Mouse (Mus musculus) ES-Bruce4 (cell line): ENCODE measurements around the gene Pspn. TPM values are rescaled to one million over a fixed set of nuclear protein-coding genes. Genes with fewer than 3 reads are reported as not detected.

Experiments
- H3K27ac ChIP-seq: 2 replicates; pipeline ENCODE4 v1.5.1; 2012; ENCODE audit warnings: low read length, inconsistent platforms; ENCODE audit not compliant: insufficient read depth
- H3K27me3 ChIP-seq: 2 replicates; pipeline ENCODE4 v1.6.1; 2012; ENCODE audit warnings: mild to moderate bottlenecking, low read length, inconsistent platforms; ENCODE audit not compliant: control insufficient read depth, poor library complexity, insufficient read depth, severe bottlenecking
- H3K36me3 ChIP-seq: 2 replicates; pipeline ENCODE4 v1.6.1; 2012; ENCODE audit warnings: inconsistent platforms, mild to moderate bottlenecking, low read length, moderate library complexity; ENCODE audit not compliant: control insufficient read depth, poor library complexity, insufficient read depth, severe bottlenecking
- H3K4me1 ChIP-seq: one replicate; pipeline ENCODE4 v1.8.1; 2011; ENCODE audit warnings: low read length; ENCODE audit not compliant: control insufficient read depth, insufficient read depth
- H3K4me3 ChIP-seq: 2 replicates; pipeline ENCODE4 v1.5.1; 2011; ENCODE audit warnings: low read depth, mild to moderate bottlenecking, low read length
- H3K9ac ChIP-seq: 2 replicates; pipeline ENCODE4 v1.6.1; 2012; ENCODE audit warnings: low read depth, mild to moderate bottlenecking, inconsistent platforms; ENCODE audit not compliant: poor library complexity, severe bottlenecking
- H3K9me3 ChIP-seq: replicated peaks from 2 replicates; pipeline ENCODE4 v1.6.1; 2012; ENCODE audit warnings: mild to moderate bottlenecking, low read length, inconsistent platforms; ENCODE audit not compliant: control insufficient read depth, poor library complexity, insufficient read depth, severe bottlenecking
- CTCF ChIP-seq: IDR thresholded peaks from one replicate; pipeline ENCODE4 v1.8.1; 2011; ENCODE audit warnings: low read depth, low read length
- EP300 ChIP-seq: IDR thresholded peaks from 2 replicates; pipeline ENCODE4 v1.6.1; 2011; ENCODE audit warnings: low read depth, low read length; ENCODE audit not compliant: insufficient read depth
- POLR2A ChIP-seq: IDR thresholded peaks from one replicate; pipeline ENCODE4 v1.8.1; 2011; ENCODE audit warnings: low read length; ENCODE audit not compliant: insufficient read depth
- polyA plus RNA-seq: library from polyadenylated mRNA; stranded (reverse); fragments of >200 nt; gene quantifications from 2 replicates; pipeline ENCODE4 v1.2.4, GENCODE M21; 2011; ENCODE audit warnings: low read depth; ENCODE audit not compliant: missing spikeins, insufficient read depth, insufficient read length

Gene Pspn
- polyA plus RNA-seq, 1 experiment: not detected

- H3K9me3 ChIP-seq: no peaks in the 10 kb centered on the region
- H3K36me3 ChIP-seq: peaks cover 19% of the 10 kb centered on the region
- H3K27me3 ChIP-seq: no peaks in the 10 kb centered on the region
- TF ChIP-seq EP300 (no peak), POLR2A (peak; percentile 96)
- peak overlapping the region; percentile 88 for H3K4me3 ChIP-seq
- H3K27ac ChIP-seq: peak overlapping the region; percentile 48
- peak overlapping the region; percentile 93 for H3K9ac ChIP-seq
- H3K4me1 ChIP-seq: no peaks in the 10 kb centered on the region
Measured at GRCm38 (mm10) chr17:57031661-57032420, 32.0 kb upstream of the Pspn start.

GRCm38 (mm10) chr17:57030931-57031660 lies 31.3 kb upstream of the Pspn start, which contains the start of gene Khsrp:
TSS of gene Khsrp (minus strand) at chr17:57031522.
- Histone ChIP-seq H3K4me1 (no peaks in the 10 kb centered on the region), H3K27me3 (no peaks in the 10 kb centered on the region), H3K27ac (peak within 1 kb of the TSS; percentile 48), H3K9ac (peak within 1 kb of the TSS; percentile 99), H3K4me3 (peak within 1 kb of the TSS; percentile 95), H3K36me3 (peaks cover 26% of the 10 kb centered on the region), H3K9me3 (no peaks in the 10 kb centered on the region)
- TF ChIP-seq EP300: no peak
- TF ChIP-seq CTCF: no peak
- TF ChIP-seq POLR2A: no peak

DNA sequence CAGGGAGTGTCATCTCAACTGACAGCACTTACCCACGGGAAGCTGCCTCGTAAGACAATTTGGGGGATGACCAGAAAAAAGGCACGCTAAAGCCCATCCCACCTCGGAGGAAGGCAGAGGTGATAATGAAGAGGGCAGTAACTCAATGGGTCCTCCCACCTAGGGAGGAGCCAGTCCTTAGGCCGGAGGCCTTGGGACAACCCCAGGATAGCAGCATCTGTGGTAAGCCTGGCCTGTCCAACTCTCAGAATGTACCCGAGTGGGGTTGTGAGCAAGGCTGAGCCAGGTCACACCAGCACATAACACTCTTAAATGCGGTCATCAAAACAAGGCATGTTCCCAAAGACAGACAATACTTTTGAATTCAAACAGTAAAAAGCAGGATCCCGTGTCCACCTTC lies 29.9 kb upstream of the Pspn start:
- peak overlapping the region; percentile 95 for H3K4me3 ChIP-seq
- H3K9ac ChIP-seq: peak overlapping the region; percentile 99
- TF ChIP-seq CTCF (no peak), EP300 (no peak), POLR2A (no peak)
- H3K27ac ChIP-seq: no peak overlapping the region
- peaks cover 39% of the 10 kb centered on the region for H3K36me3 ChIP-seq
- no peaks in the 10 kb centered on the region for H3K4me1 ChIP-seq
- H3K9me3 ChIP-seq: no peaks in the 10 kb centered on the region
- H3K27me3 ChIP-seq: no peaks in the 10 kb centered on the region

DNA sequence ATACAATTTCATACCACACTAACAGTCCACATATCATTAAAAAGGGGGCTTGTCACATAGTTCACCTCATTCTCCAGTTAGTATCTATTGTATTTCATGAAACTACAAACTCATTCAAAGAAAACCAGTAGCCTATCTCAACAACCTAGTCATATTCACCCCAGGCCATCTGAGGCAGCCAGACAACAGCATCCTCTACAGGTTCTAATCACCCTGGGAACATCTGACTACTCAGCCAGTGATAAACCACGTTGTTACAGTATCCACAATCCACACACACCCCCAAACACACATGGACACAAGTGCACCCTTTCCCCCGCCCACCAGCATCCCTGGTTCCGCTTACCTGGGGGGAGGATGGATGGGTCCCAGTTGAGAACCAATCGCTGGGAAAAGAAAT lies 27.7 kb upstream of the Pspn start:
- Histone ChIP-seq H3K36me3 (peaks cover 61% of the 10 kb centered on the region), H3K4me1 (no peaks in the 10 kb centered on the region), H3K27ac (no peak overlapping the region), H3K4me3 (no peak overlapping the region), H3K27me3 (no peaks in the 10 kb centered on the region), H3K9me3 (no peaks in the 10 kb centered on the region), H3K9ac (no peak overlapping the region)
- TF ChIP-seq POLR2A: no peak
- TF ChIP-seq CTCF: no peak
- TF ChIP-seq EP300: no peak

- Histone ChIP-seq H3K36me3 (peaks cover 45% of the 10 kb centered on the region), H3K4me3 (no peak overlapping the region), H3K9ac (no peak overlapping the region), H3K27me3 (no peaks in the 10 kb centered on the region), H3K4me1 (no peaks in the 10 kb centered on the region), H3K27ac (no peak overlapping the region), H3K9me3 (no peaks in the 10 kb centered on the region)
- TF ChIP-seq POLR2A: no peak
- no peak for TF ChIP-seq EP300
- no peak for TF ChIP-seq CTCF
Measured at GRCm38 (mm10) chr17:57020960-57021359, 21.1 kb upstream of the Pspn start.

DNA sequence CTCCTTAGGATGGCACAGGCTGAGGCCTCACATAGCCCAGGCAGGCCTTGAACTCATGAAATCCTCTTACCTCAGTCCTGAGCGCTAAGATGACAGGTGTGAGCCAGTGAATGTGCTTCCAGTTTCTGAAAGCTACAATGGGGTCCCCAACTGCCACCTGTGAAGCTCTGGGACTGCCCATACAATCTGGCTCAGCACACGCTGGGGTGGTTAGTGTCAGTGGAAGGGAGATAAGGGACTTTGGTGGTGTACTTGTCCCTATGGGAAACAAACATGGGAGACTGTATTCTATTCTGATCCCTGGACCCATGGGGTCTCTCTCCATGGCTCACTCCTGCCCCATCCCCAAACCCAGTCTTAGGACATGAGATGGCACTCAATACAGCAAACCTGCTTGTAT lies 19.9 kb upstream of the Pspn start:
- TF ChIP-seq CTCF (no peak), EP300 (no peak), POLR2A (no peak)
- H3K27ac ChIP-seq: no peak overlapping the region
- no peak overlapping the region for H3K9ac ChIP-seq
- peaks cover 32% of the 10 kb centered on the region for H3K36me3 ChIP-seq
- H3K9me3 ChIP-seq: no peaks in the 10 kb centered on the region
- no peak overlapping the region for H3K4me3 ChIP-seq
- no peaks in the 10 kb centered on the region for H3K4me1 ChIP-seq
- no peaks in the 10 kb centered on the region for H3K27me3 ChIP-seq
